Mouse (Mus musculus): Measurements from ENCODE around the gene Ldlr.

The Ldlr gene

DNA sequence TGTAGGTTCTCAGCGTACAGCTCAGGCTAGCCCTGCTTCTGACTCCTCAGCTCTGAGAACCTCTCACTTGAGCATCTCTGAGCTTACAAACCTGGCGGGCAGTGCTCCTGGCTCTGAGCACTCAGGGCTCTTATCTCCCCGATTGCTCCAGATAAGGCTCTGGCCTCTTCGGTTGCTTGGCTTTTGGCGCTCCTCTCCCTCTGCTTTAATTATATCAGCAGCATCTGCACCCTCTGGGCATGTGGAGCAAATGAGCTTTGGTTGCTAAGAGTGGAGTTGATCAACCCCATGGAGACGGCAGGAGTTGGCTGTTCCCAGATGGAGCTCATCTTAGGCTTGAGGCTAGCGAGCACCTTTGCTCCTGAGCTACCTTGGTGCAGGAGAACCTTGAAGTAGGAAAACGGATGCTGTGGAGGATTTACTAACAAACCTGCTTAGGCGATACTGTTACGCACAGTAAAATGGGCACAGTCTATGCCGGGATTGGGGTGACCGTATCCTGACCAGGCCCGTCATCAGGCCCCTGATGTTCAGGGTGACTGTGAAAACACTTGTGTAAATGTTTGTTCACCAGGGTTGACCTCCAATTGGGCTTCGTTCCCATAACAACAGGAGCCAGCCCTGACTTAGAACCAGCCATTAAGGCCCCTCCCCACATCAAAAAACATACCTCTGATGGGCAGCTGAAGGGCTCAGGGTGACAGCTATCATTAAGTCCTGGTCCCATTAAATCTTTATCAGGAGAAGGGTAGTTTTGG is 3.1 kb downstream of the Ldlr start:
- peak in 1 of 2 experiments; percentile 57 for DNase-seq

GRCm38 (mm10) chr9:21728261-21728832 is 5.1 kb downstream of the Ldlr start:
- DNase-seq: peak in 1 of 2 experiments; percentile 25

GRCm38 (mm10) chr9:21729264-21729663 is 6.0 kb downstream of the Ldlr start:
- DNase-seq: no peak

GRCm38 (mm10) chr9:21732288-21732687 is 9.0 kb downstream of the Ldlr start:
- no peak for DNase-seq

- no peak for DNase-seq
Measured at GRCm38 (mm10) chr9:21733446-21733845, 10.2 kb downstream of the Ldlr start.

GRCm38 (mm10) chr9:21733989-21734388 is 10.7 kb downstream of the Ldlr start:
- no peak for DNase-seq

GRCm38 (mm10) chr9:21735126-21735525 is 11.8 kb downstream of the Ldlr start:
- no peak for DNase-seq

DNA sequence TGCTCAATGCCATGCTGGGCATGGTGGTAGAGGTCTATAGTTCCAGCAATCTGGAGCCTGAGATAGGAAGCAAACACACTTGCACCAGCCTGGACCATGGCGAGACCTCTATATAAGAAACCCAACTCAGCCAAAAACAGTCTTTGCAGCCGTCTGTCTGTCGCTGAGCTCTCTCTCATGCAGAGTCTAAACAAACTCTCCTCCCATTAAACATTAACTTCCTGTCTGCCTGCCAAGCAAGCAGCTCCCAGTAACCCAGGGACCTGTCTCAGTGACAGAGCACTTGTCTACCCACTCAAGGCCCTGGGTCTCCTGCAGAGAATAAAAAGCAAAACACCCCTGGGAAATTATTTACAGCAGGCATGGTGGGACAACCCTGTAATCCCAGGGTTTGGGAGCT is 13.3 kb downstream of the Ldlr start:
- DNase-seq: peak in 1 of 2 experiments; percentile 55

GRCm38 (mm10) chr9:21737188-21737587 is 13.9 kb downstream of the Ldlr start:
- no peak for DNase-seq

- no peak for DNase-seq
Measured at GRCm38 (mm10) chr9:21738776-21739175, 15.5 kb downstream of the Ldlr start.

DNA sequence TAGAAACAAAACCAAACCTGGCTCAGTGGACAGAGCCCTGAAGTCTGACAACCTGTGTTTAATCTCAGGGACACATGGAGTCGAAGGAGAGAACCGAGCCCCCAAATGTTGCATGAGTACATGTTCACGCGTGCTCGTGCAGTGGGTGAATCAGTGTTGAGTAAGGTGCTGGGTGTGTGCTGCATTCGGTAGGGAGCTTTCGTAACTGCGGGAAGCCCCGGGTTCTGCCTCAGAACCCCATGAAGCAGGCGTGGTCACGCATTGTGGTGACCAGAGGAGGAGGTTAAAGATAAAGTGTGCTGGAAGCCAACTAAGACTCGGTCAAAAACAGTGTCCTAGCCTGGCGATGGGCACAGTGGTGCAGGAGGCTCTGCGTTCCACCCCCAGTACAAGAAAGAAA is 17.1 kb downstream of the Ldlr start:
- no peak for DNase-seq

- DNase-seq: no peak
Measured at GRCm38 (mm10) chr9:21741514-21741913, 18.2 kb downstream of the Ldlr start.

GRCm38 (mm10) chr9:21747238-21747774 is 24.0 kb downstream of the Ldlr start:
- no peak for DNase-seq

DNA sequence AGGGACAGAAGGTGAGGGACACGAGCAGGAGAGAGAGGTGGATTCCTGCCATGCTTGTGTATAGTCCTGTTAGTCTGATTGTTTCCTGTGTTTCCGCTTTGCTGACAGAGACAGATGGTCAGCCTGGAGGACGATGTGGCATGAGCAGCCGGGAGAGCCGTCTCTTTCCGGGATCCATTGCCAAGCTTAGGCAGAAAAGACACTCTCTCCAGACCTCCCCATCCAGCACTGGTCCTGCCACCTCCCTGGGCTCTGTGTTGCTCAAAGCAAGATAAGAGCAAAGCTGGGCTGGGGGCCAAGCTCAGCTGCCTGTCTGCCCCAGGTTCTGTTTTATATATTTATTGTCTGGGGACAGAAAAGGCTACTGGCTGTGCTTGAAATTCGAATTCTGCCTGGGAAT is 24.8 kb downstream of the Ldlr start:
- DNase-seq: peak; percentile 67 to 80

- DNase-seq: no peak
Measured at GRCm38 (mm10) chr9:21748491-21748890, 25.2 kb downstream of the Ldlr start.

- DNase-seq: no peak
Measured at GRCm38 (mm10) chr9:21749382-21750118, 26.3 kb downstream of the Ldlr start.

- no peak for DNase-seq
Measured at GRCm38 (mm10) chr9:21750370-21750769, 27.1 kb downstream of the Ldlr start.

GRCm38 (mm10) chr9:21751347-21751746 is 28.1 kb downstream of the Ldlr start:
- DNase-seq: peak; percentile 72 to 82

- peak; percentile 53 to 62 for DNase-seq
Measured at GRCm38 (mm10) chr9:21752252-21752792, 29.0 kb downstream of the Ldlr start.

DNA sequence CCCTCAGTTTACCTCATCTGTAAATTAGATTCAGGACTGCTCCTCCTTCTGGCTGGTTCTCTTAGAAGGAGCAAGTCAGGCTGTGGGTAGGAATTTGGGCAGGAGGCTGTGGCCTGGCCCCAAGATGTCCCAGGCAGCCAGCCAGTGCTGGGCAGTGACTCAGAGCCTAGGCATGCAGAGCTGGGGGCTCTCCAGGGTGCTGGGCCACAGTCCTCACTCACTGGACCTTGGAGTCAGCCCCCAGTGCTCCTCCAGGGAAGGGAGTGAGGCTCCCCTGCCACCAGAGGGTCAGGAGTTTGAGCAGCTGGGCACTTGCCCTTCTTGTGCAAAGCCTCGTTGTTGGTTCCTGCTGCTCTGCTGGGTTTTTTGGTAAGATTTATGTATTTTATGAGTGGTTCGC is 30.7 kb downstream of the Ldlr start:
- DNase-seq: peak; percentile 89 to 92

DNA sequence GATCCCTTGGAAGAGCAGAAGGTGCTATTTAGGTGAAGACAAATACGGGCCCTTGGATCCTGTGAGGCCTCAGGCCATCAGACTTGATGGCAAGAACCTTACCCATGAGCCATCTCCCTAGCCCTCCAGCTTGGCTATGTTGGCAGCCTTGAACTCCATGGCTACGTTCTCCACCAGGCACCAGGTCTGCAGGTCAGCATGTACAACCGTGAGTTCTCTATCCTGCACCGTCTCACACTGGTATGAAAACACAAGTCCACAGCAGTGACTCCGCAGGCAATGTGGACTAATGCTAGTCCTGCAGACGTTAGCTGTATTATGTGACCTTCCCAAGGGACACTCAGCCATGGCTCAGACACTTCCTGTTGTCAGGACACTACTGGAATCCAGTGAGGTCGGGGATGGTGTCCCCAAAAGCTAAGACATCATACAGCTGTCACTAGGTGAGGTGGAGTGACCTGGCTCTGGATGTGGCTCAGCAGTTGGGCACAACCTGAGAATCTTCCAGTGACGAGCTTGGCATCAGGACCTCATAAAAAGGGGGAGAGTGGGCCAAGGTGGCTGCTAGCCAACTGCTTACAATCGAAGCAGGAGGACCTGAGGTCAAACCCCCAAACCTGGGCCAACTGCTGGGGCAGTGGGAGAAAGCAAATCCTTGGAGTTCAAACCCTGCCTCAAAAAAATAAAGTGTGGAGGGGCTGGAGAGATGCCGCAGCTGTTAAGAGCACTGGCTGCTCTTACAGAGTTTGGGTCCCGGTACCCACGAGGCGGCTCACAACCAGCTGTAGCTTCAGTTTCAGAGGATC is 31.4 kb downstream of the Ldlr start:
- DNase-seq: no peak
